Mouse (Mus musculus) inflammation-experienced regulatory T-cells, adult 6 months (primary cell): ENCODE measurements around the gene Zfp459. TPM values are rescaled to one million over a fixed set of nuclear protein-coding genes. Genes with fewer than 3 reads are reported as not detected.

ENCODE experiments used
- polyA plus RNA-seq, 3 experiments: library from polyadenylated mRNA; unstranded; fragments of 100-300 nt; shearing (Covaris generic); gene quantifications; one replicate each; pipeline ENCODE4 v1.2.1; 2017

Gene Zfp459
- polyA plus RNA-seq, 3 experiments from 2014 or later = 0.19 to 5.7 (median 0.82) TPM

Other genes with a start within 250 kb of the Zfp459 start
- gene Rsl1, start 248.2 kb downstream of the Zfp459 start, polyA plus RNA-seq = 10 to 100 TPM; 17.0 to 23.5 (median 21.8) TPM
- gene Zfp455, start 226.9 kb downstream of the Zfp459 start, polyA plus RNA-seq = 1 to 10 TPM; 5.7 to 6.5 (median 6.5) TPM
- gene Zfp458, start 143.0 kb downstream of the Zfp459 start, polyA plus RNA-seq = 1 to 10 TPM; 1.4 to 3.7 (median 1.9) TPM
- gene Zfp457, start 114.9 kb downstream of the Zfp459 start, polyA plus RNA-seq = under 1 TPM in 1 of 3 experiments, not detected in 2; 0.40 TPM
- gene Zfp595, start 88.8 kb downstream of the Zfp459 start, polyA plus RNA-seq = 1 to 10 TPM; 5.1 to 8.1 (median 6.1) TPM
- under 1 TPM in 1 of 3 experiments, not detected in 2; 0.69 TPM for gene Gm28044, start 60.9 kb downstream of the Zfp459 start, polyA plus RNA-seq
- gene Zfp953, start 60.8 kb downstream of the Zfp459 start, polyA plus RNA-seq = 1 to 10 TPM; 2.1 to 3.2 (median 2.8) TPM
- gene Gm28041, start 45.7 kb downstream of the Zfp459 start, polyA plus RNA-seq = 1 to 10 TPM in 2 of 3 experiments, under 1 TPM in 1; 0.78 to 2.9 (median 2.5) TPM
- 1 to 10 TPM; 5.5 to 7.2 (median 5.6) TPM for gene Zfp456, start 45.6 kb downstream of the Zfp459 start, polyA plus RNA-seq
- 10 to 100 TPM; 24.1 to 28.1 (median 25.8) TPM for gene Zfp429, start 21.6 kb downstream of the Zfp459 start, polyA plus RNA-seq
- 10 to 100 TPM; 12.7 to 18.2 (median 15.3) TPM for gene Zfp874a, start 30.2 kb upstream of the Zfp459 start, polyA plus RNA-seq
- 10 to 100 TPM; 11.1 to 16.7 (median 12.4) TPM for gene Zfp874b, start 62.8 kb upstream of the Zfp459 start, polyA plus RNA-seq
- 10 to 100 TPM; 12.4 to 15.2 (median 13.4) TPM for gene Zfp58, start 79.1 kb upstream of the Zfp459 start, polyA plus RNA-seq
- gene Gm26965, start 104.7 kb upstream of the Zfp459 start, polyA plus RNA-seq = 1 to 10 TPM in 2 of 3 experiments, not detected in 1; 2.5 to 6.3 TPM
- gene Zfp87, start 104.8 kb upstream of the Zfp459 start, polyA plus RNA-seq = 10 to 100 TPM; 51.7 to 63.1 (median 53.1) TPM
- 10 to 100 TPM; 18.0 to 22.2 (median 18.5) TPM for gene Zfp748, start 132.4 kb upstream of the Zfp459 start, polyA plus RNA-seq
- gene Zfp729b, start 188.3 kb upstream of the Zfp459 start, polyA plus RNA-seq = 10 to 100 TPM in 1 of 3 experiments, 1 to 10 TPM in 2; 7.1 to 10.0 (median 9.6) TPM
- gene Gm49345, start 216.4 kb upstream of the Zfp459 start, polyA plus RNA-seq = 1 to 10 TPM in 2 of 3 experiments, not detected in 1; 6.0 to 8.1 TPM
- gene Zfp729a, start 216.4 kb upstream of the Zfp459 start, polyA plus RNA-seq = 10 to 100 TPM; 10.1 to 12.7 (median 11.7) TPM